Mouse (Mus musculus) gastrocnemius, postnatal 4 days (tissue): Measurements from ENCODE around the gene Pdxk. TPM values are rescaled to one million over a fixed set of nuclear protein-coding genes. Genes with fewer than 3 reads are reported as not detected.
A peak's percentile ranks its signal among the peaks of the same experiment; 100 is the strongest.

ENCODE experiments used
- DNase-seq, 2 experiments: peaks; one replicate each; pipeline ENCODE4 v3.0.0; 2021 to 2022; ENCODE audit warnings: low spot score in 2 of 2, mixed read lengths in 2 of 2
- total RNA-seq, 2 experiments: library from RNA; stranded (reverse); gene quantifications; 2 replicates each; pipeline ENCODE4 v1.2.3; 2021

Pdxk gene
- total RNA-seq, 2 experiments from 2014 or later = 7.9 to 8.2 TPM

DNA sequence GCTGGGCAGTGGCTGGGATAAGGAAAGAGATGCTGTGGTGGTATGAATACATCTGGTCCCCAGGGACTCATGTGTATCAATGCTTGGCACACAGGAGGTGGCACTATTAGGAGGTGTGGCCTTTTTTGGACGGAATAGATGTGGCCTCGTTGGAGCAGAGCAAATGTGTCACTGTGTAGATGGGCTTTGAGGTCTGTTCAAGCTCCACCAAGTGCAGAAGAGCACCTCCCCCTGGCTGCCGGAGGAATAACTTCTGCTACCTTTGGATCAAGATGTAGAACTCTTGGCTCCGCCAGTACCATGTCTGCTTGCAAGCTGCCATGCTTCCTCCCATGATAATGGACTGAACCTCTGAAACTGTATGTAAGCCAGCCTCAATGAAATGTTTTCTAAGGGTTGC is 3.0 kb downstream of the Pdxk start:
- no peak for DNase-seq

GRCm38 (mm10) chr10:78460463-78460862 is 4.3 kb downstream of the Pdxk start:
- no peak for DNase-seq

DNA sequence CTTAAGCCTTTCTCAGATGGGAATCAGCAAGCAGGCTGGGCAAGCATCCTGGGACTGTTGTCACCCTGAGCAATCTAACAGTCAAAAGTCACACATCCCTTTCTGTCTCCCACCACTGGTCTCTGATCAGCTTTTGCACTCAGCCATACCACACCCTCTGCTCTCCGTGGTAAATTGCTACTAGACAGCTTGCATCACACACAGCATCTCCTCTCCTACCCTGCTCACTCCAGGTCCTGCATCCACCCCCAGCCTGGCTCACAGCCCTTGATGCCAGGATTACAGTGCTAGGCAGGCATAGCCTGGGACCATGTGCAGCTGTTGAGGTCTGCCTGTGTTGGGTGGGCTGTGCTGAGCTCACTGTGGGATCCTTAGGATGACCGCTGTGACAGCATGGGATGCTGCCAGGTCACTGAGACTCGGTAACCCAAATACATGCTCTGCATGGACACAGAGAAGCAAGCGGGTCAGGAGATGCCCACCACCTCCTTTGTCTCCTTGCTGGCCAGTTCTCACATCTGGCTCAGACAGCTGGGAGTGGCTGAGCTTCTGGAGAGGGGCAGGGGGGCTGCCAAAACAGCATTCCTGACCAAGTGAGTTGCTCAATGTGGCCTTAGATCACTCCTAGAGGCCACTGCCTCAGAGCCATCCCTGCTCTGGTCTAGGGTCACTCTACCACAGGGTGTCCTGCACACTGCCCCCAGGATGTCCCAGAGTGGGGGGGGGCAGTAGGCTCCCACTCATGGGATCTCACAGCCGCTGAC is 6.2 kb downstream of the Pdxk start:
- peak in 1 of 2 experiments; percentile 35 for DNase-seq

DNA sequence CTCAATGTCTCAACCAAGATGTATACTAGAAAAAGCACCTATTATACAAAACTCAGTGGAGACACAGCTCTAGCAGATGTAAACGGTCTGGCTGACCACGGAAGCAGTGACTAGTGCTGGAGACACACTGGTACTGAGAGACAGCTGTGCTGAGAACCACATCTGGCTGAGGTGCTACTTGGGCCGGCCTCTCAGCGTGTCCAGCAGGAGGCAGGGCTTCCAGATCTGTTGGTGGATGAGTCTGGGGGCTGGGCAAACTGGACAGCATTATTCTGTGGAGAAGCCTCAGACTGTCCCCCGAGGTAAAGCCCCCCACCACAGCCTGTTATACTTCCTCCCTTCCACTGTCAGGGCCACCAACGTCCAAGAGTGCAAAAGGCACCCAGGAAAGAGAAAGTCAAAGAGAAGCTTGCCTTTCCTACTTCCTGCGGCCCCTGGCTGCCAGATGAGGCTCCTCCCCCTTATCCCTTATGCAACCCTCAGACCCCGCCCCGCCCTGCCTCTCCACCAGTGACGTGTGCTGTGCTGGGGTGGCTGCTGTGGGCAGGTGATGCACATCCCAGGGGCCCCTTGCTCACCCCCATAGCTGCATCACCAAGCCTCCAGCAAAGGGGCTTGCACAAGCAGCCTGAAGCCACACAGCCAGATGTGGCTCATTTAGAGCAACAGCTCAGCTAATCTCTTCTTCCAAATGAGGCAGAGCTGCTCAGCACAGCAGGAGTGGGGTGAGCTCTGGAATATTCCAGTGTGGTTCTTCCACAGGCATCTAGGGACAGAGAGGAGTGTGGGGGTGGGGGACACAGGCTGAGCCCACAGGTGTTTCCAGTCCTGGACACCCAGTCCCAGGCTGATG is 7.1 kb downstream of the Pdxk start:
- DNase-seq = peak in 1 of 2 experiments; percentile 68

DNA sequence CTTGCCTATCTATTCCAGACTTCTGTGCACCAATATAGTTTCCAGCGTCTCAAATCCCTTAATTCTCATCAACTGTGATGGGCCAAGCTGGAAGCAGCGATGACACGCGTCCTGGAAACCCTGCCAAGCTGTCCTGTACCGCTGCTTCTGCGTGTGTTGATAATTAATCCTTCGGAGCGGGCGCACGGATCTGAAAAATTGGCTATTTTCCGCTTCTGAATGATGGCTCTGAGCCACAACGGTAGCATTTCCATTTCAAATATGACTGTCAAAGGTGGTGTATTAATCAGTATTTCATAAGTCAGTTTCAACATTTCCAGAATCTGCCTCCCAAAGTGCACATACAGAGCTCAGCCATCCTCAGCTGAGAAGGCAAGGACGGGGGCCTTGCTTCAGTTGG is 8.1 kb downstream of the Pdxk start:
- no peak for DNase-seq

GRCm38 (mm10) chr10:78452641-78453040 is 12.1 kb downstream of the Pdxk start:
- DNase-seq = no peak

DNA sequence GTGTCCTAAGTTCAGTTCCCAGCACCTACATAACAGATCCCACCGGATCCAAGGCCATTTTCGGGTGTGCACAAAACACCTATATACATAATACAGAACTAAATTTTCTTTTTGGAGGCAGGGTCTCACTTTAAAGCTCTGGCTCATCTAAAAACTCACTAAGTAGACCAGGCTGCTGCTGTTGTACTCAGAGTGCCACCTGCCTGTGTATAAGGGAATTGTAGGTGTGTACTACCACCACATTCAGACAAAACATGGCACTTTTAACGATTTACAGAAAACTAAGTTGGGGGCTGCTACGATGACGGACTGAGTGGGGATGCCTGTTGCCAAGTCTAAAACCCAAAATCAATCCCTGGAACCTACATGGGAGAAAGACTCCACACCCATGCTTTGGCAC is 14.0 kb downstream of the Pdxk start:
- no peak for DNase-seq

- DNase-seq = no peak
Measured at GRCm38 (mm10) chr10:78447396-78447795, 17.4 kb downstream of the Pdxk start.

DNA sequence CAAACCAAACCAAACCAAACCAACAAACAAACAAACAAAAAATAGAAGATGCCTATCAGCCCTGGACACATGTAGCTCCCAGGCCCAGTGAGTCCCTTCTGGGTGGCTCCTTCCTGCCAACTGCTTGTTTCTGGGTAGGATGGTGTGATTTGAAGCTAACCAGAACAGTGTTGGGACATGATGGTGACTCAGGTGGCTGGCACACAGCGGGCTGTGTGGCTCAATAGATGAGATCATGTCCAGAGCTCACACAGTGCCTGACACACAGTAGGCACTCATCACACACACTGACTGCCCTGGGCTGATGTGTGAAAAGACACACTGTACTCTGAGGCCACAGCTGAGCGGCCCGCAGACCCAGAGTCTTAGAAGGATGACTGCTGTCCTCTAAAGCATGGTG is 18.6 kb downstream of the Pdxk start:
- no peak for DNase-seq

GRCm38 (mm10) chr10:78442292-78442691 is 22.5 kb downstream of the Pdxk start:
- no peak for DNase-seq

- no peak for DNase-seq
Measured at GRCm38 (mm10) chr10:78441606-78442005, 23.2 kb downstream of the Pdxk start.

- no peak for DNase-seq
Measured at GRCm38 (mm10) chr10:78440812-78441211, 24.0 kb downstream of the Pdxk start.

GRCm38 (mm10) chr10:78439990-78440389 is 24.8 kb downstream of the Pdxk start:
- DNase-seq = no peak

- no peak for DNase-seq
Measured at GRCm38 (mm10) chr10:78439550-78439949, 25.2 kb downstream of the Pdxk start.

DNA sequence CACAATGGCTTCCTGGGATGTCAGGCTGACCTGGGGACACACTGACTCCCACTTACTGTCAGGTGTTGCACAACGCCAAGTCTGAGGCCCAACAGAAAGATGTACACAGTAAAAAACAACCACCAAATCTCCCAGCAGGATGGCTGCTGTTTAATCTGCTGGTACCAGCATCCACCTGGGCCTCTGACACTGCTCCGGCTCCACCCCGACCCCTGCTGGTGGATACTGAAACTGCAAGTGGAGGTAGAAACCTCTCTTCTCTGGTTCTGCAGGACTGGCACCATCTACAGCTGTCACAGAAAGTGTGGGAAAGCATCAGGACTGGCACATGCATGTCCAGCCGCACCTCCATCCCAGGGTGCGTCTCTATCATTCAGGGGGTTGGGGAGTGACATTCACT is 26.7 kb downstream of the Pdxk start:
- peak; percentile 74 to 81 for DNase-seq

DNA sequence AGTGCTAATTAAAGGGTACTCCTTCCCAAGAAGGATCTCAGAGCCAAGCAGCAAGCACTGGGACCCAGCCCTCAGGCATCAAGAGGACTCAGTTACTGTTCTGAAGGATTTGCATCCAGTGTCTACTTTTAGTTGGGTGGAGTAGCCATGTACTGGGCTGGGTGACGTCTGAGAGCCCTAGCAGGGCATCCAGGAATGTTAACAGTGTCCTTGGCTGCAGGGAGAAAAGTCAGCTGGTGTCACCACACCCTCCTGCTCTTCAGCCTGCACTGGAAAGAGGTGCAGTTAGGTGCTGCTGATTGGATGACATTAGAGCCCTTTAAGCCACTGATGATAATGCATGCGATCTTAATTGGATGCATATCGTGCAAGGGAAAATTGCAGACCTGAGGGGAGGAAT is 31.9 kb downstream of the Pdxk start:
- no peak for DNase-seq

GRCm38 (mm10) chr10:78429776-78430175 is 35.0 kb downstream of the Pdxk start:
- no peak for DNase-seq

DNA sequence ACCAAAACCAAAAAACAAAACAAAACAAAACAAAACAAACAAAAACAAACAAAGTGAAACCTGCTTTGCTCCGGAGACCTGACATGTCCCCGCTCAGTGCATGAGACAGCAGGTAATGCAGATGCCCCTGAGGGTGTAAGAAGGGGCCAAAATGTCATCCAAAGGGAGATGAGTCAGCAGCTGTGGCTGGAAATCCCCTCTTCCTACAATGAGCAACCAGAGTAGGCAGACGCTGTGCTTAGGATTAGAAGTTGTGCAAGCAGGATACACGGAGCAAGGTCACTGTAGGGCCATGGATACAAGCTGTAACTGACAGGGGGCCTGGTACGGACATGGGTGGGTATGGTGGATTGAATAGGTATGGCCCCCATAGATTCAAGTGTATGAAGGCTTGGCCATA is 35.6 kb downstream of the Pdxk start:
- DNase-seq = no peak

- no peak for DNase-seq
Measured at GRCm38 (mm10) chr10:78428070-78428469, 36.7 kb downstream of the Pdxk start.

- no peak for DNase-seq
Measured at GRCm38 (mm10) chr10:78426117-78426735, 38.5 kb downstream of the Pdxk start.

DNA sequence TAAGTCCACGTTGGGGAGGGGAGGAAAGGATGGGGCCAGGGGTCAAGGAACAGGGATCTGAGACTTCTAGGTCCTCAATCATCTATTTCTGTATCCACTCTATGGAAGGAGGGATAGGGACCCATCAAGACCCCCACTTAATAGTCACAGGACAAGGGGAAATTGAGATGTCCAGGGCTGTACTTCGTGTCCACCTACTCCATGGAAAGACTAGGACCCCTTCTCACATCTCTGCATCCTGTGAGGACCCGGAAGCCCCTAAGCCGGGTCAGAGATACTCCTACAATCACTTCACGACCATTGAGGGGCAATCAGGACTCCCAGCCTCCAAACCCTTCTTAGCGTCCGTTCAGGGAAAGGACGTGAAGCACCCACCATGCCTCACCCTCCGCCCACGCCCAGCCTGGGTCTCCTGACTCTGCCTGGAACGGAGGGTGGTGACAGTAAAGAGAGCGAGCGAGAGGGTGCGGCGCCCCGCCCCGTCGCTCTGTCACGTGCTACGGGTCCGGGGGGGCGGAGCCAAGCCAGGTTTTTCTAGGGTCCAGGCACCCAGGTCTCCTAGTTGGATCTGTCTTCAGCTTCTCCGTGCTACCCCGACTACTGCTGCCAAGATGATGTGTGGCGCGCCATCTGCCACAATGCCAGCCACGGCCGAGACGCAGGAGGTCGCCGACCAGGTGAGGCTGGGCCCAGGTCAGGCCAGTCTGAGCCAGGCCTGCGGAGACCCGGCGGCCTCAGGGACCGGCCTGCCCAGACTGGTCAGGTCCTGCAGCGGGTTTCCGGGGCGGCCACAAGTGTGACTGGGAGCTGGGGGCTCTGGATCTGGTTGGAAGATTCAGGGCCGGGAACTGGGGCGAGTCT is 39.4 kb downstream of the Pdxk start, which contains the start of gene Cstb:
Gene Cstb (plus strand): TSS at position 489 of the 861 bp plus-strand sequence.
- peak; percentile 74 to 83 for DNase-seq
